Mouse (Mus musculus): ENCODE measurements around the gene Rab4b. TPM values are rescaled to one million over a fixed set of nuclear protein-coding genes. Genes with fewer than 3 reads are reported as not detected.
A peak's percentile ranks its signal among the peaks of the same experiment; 100 is the strongest.

Gene Rab4b
- polyA plus RNA-seq, 1 experiment, result 46.6 TPM

DNA sequence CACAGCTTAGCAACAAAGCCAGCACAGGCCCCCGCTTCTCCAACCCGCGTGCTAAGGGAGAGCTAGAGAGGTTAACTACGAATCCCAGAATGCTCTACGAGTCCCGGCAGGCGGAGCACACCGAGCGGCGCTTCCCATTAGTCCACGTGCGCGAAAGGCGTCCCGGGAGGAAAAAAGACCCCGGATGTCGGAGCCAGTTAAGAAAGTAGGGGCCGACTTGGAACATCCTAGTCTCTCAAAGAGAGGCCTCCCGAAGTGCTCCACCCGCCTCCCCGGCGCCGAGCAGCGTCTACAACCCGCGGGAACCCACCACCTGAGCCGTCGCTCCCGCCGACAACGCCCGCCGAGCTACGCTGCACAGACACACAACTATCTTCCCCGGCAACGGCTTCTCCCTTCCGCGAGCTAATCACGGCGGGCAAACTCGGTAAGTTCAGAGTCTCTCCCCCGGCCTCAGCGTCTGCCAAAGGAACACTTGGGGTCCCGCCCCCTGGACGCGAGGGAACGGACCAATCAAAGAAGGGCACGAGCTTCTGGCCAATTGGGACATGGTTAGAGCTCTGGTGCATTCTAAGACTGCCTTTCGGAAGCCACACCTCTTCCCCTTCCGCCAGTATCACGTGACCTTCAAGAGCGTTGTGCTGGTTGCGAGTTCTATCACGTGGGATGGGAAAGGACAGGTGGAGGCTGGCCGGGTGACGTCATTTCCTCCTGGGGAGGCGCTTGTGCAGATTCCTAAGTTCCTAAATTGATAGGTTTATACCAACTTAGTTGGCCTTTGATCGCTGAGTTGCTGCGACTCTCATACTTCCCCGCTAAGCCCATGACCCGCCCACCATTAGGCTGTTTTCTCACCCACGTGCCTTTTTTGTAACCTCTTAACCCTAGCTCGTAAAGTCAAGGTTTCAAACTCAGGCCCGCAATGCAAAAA lies 17.2 kb upstream of the Rab4b start, which contains the start of the genes BC024978 and Snrpa:
TSS of gene BC024978 (plus strand) at position 101 of the 931 bp plus-strand sequence.
TSS of gene Snrpa (minus strand) at position 591 of the 931 bp plus-strand sequence.
- Histone ChIP-seq H3K4me3 (ENCODE audit: insufficient read depth, poor library complexity, severe bottlenecking) (peak within 1 kb of the TSS; percentile 78), H3K27me3 (ENCODE audit: control insufficient read depth, insufficient read depth, insufficient read length) (no peaks in the 10 kb centered on the region), H3K79me3 (ENCODE audit: low read depth) (peaks cover 43% of the 10 kb centered on the region), H3K79me2 (ENCODE audit: control insufficient read depth, insufficient read depth) (peaks cover 50% of the 10 kb centered on the region), H3K36me3 (ENCODE audit: control insufficient read depth, insufficient read depth) (peaks cover 35% of the 10 kb centered on the region), H3ac (ENCODE audit: control insufficient read depth, insufficient read length, low read depth) (peak within 1 kb of the TSS; percentile 88)
- no peak for TF ChIP-seq CEBPB (IDR thresholded peaks at IDR 0.05; ENCODE audit: low read depth)
- peak; percentile 85 for TF ChIP-seq MYOD1 (IDR thresholded peaks at IDR 0.05; ENCODE audit: control insufficient read depth, insufficient read length, low read depth)
- no peak for TF ChIP-seq FOSL1 (IDR thresholded peaks at IDR 0.05; ENCODE audit: insufficient read depth, low read length, poor library complexity, severe bottlenecking)
- TF ChIP-seq USF1 (IDR thresholded peaks at IDR 0.05; ENCODE audit: low read depth), result peak; percentile 99
- no peak for TF ChIP-seq MYOG (IDR thresholded peaks at IDR 0.05; ENCODE audit: control insufficient read depth, extremely low read depth, insufficient read length)
- TF ChIP-seq CTCF (IDR thresholded peaks at IDR 0.05; ENCODE audit: control insufficient read depth, insufficient read depth, insufficient read length), result no peak
- TF ChIP-seq MAX (IDR thresholded peaks at IDR 0.05), result peak; percentile 87

DNA sequence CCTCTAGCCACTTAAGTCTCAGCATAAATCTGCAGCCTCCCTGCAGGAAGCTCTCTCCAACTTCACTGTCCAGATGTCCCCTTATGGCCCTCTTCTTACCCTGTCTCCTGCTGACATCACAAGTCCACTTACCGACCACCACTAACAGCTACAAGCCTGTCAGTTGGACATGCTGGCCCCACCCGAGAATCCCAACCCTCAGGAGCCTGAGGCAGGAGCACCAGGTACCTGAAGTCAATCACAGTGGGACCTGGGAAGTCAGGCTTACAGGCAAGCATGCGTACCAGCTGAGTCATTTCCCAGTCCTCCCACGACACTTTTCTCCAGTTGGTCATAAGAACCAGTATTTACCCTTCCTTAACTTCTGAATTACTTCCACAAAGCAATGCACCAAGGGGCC lies 15.0 kb upstream of the Rab4b start:
- Histone ChIP-seq H3ac (ENCODE audit: control insufficient read depth, insufficient read length, low read depth) (no peak overlapping the region), H3K4me3 (ENCODE audit: insufficient read depth, poor library complexity, severe bottlenecking) (no peak overlapping the region), H3K79me2 (ENCODE audit: control insufficient read depth, insufficient read depth) (peaks cover 66% of the 10 kb centered on the region), H3K36me3 (ENCODE audit: control insufficient read depth, insufficient read depth) (peaks cover 49% of the 10 kb centered on the region), H3K79me3 (ENCODE audit: low read depth) (peaks cover 53% of the 10 kb centered on the region), H3K27me3 (ENCODE audit: control insufficient read depth, insufficient read depth, insufficient read length) (no peaks in the 10 kb centered on the region)
- TF ChIP-seq CTCF (IDR thresholded peaks at IDR 0.05; ENCODE audit: control insufficient read depth, insufficient read depth, insufficient read length) (no peak), FOSL1 (IDR thresholded peaks at IDR 0.05; ENCODE audit: insufficient read depth, low read length, poor library complexity, severe bottlenecking) (no peak), CEBPB (IDR thresholded peaks at IDR 0.05; ENCODE audit: low read depth) (no peak), MYOD1 (IDR thresholded peaks at IDR 0.05; ENCODE audit: control insufficient read depth, insufficient read length, low read depth) (no peak), MYOG (IDR thresholded peaks at IDR 0.05; ENCODE audit: control insufficient read depth, extremely low read depth, insufficient read length) (no peak)

DNA sequence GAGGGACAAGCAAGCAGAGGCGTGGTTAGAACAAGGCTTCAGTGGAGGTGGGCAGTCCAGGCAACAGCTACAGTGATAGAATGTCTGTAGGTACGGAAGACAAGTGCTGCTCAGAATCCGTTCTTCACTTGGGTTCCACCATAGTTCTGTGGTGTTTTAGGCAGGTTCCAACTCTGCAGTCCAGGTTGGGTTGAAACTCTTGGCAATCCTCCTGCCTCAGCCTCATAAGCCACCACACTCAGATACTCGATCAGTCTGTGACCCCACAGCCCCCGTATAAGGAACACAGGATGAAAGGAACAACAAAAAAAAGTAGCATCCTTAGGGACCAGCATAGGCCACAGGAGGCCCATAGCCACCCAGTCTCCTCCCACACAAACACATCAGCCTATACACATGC lies 13.7 kb upstream of the Rab4b start:
- Histone ChIP-seq H3ac (ENCODE audit: control insufficient read depth, insufficient read length, low read depth) (no peak overlapping the region), H3K4me3 (ENCODE audit: insufficient read depth, poor library complexity, severe bottlenecking) (no peak overlapping the region), H3K79me2 (ENCODE audit: control insufficient read depth, insufficient read depth) (peaks cover 66% of the 10 kb centered on the region), H3K27me3 (ENCODE audit: control insufficient read depth, insufficient read depth, insufficient read length) (no peaks in the 10 kb centered on the region), H3K79me3 (ENCODE audit: low read depth) (peaks cover 53% of the 10 kb centered on the region), H3K36me3 (ENCODE audit: control insufficient read depth, insufficient read depth) (peaks cover 61% of the 10 kb centered on the region)
- no peak for TF ChIP-seq CTCF (IDR thresholded peaks at IDR 0.05; ENCODE audit: control insufficient read depth, insufficient read depth, insufficient read length)
- no peak for TF ChIP-seq MAX (IDR thresholded peaks at IDR 0.05)
- TF ChIP-seq MYOG (IDR thresholded peaks at IDR 0.05; ENCODE audit: control insufficient read depth, extremely low read depth, insufficient read length), result no peak
- TF ChIP-seq MYOD1 (IDR thresholded peaks at IDR 0.05; ENCODE audit: control insufficient read depth, insufficient read length, low read depth), result no peak
- TF ChIP-seq FOSL1 (IDR thresholded peaks at IDR 0.05; ENCODE audit: insufficient read depth, low read length, poor library complexity, severe bottlenecking), result no peak

DNA sequence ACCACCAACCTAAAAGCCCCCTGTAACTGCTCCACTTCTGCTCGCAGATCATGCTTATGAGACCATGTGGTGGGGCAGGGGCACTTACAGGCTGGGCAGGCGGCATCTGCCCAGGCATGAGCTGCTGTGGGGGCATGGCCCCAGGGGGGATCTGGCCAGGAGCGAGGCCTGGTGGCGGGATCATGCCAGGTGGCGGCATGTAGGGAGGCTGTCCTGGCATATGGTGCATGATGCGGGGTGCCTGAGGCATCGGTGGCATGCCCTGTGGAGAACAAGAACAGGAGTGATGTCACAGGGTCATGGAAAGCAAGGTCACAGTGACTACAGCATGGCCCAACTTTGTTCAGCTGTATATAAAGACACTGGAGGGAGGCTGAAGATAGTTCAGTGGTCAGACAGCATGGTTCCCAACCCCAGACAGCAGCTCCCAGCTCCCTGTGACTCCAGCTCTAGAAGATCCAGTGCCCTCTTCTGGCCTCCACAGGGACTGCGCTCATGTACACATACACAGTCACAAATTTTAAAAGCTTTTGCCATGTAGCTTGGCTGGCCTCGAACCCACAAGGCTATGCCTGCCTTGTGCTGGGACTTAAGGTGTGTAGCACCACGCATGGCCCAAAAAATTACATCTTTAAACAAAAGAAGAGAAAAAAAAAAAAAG lies 10.7 kb upstream of the Rab4b start:
- H3K4me3 ChIP-seq (ENCODE audit: insufficient read depth, poor library complexity, severe bottlenecking), result no peak overlapping the region
- H3ac ChIP-seq (ENCODE audit: control insufficient read depth, insufficient read length, low read depth), result no peak overlapping the region
- TF ChIP-seq MYOG (IDR thresholded peaks at IDR 0.05; ENCODE audit: control insufficient read depth, extremely low read depth, insufficient read length), result no peak
- no peak for TF ChIP-seq MYOD1 (IDR thresholded peaks at IDR 0.05; ENCODE audit: control insufficient read depth, insufficient read length, low read depth)
- no peak for TF ChIP-seq CEBPB (IDR thresholded peaks at IDR 0.05; ENCODE audit: low read depth)
- no peak for TF ChIP-seq USF1 (IDR thresholded peaks at IDR 0.05; ENCODE audit: low read depth)
- TF ChIP-seq FOSL1 (IDR thresholded peaks at IDR 0.05; ENCODE audit: insufficient read depth, low read length, poor library complexity, severe bottlenecking), result no peak
- no peak for TF ChIP-seq MAX (IDR thresholded peaks at IDR 0.05)
- no peak for TF ChIP-seq CTCF (IDR thresholded peaks at IDR 0.05; ENCODE audit: control insufficient read depth, insufficient read depth, insufficient read length)
- peaks cover 42% of the 10 kb centered on the region for H3K79me3 ChIP-seq (ENCODE audit: low read depth)
- H3K36me3 ChIP-seq (ENCODE audit: control insufficient read depth, insufficient read depth), result peaks cover 85% of the 10 kb centered on the region
- H3K79me2 ChIP-seq (ENCODE audit: control insufficient read depth, insufficient read depth), result peaks cover 51% of the 10 kb centered on the region
- no peaks in the 10 kb centered on the region for H3K27me3 ChIP-seq (ENCODE audit: control insufficient read depth, insufficient read depth, insufficient read length)

DNA sequence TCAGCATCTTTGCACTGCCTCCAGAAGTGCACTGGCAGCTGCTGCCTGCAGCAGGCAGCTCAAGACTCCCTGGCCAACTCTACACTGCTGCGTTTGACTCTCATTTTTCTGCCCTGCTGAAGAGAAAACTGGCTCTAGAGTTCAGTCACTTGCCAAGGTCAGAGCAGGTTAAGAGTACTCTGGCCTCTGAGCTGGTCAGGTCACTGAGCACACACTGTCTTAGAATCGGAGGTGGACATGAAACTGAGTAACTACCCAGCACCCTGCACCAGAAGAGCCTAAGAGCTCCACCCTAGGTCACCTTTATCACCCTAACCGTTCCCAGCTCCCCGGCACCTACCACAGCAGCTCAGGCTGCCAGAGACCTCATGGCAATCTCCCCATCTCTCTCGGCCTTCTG lies 7.3 kb upstream of the Rab4b start:
- Histone ChIP-seq H3K36me3 (ENCODE audit: control insufficient read depth, insufficient read depth) (peaks cover 57% of the 10 kb centered on the region), H3K4me3 (ENCODE audit: insufficient read depth, poor library complexity, severe bottlenecking) (no peak overlapping the region), H3ac (ENCODE audit: control insufficient read depth, insufficient read length, low read depth) (no peak overlapping the region), H3K79me2 (ENCODE audit: control insufficient read depth, insufficient read depth) (peaks cover 17% of the 10 kb centered on the region), H3K27me3 (ENCODE audit: control insufficient read depth, insufficient read depth, insufficient read length) (no peaks in the 10 kb centered on the region), H3K79me3 (ENCODE audit: low read depth) (peaks cover 10% of the 10 kb centered on the region)
- TF ChIP-seq USF1 (IDR thresholded peaks at IDR 0.05; ENCODE audit: low read depth) (no peak), FOSL1 (IDR thresholded peaks at IDR 0.05; ENCODE audit: insufficient read depth, low read length, poor library complexity, severe bottlenecking) (no peak), CTCF (IDR thresholded peaks at IDR 0.05; ENCODE audit: control insufficient read depth, insufficient read depth, insufficient read length) (no peak), MYOG (IDR thresholded peaks at IDR 0.05; ENCODE audit: control insufficient read depth, extremely low read depth, insufficient read length) (no peak), MYOD1 (IDR thresholded peaks at IDR 0.05; ENCODE audit: control insufficient read depth, insufficient read length, low read depth) (no peak), MAX (IDR thresholded peaks at IDR 0.05) (no peak), CEBPB (IDR thresholded peaks at IDR 0.05; ENCODE audit: low read depth) (no peak)
